Mouse (Mus musculus) ES-E14 (cell line): ENCODE measurements at regions not wholly inside any gene's neighbourhood (a gene's known extent, or its start where the extent isn't known, plus 50 kb on each side); places are given as distances from the start of the nearest gene placed in this dataset.

ENCODE experiments used
- HCFC1 ChIP-seq: IDR thresholded peaks from 2 replicates; pipeline ENCODE4 v1.6.1; 2012; ENCODE audit warnings: low read length, inconsistent platforms, borderline replicate concordance; ENCODE audit not compliant: insufficient read depth
- ZNF384 ChIP-seq: IDR thresholded peaks from 2 replicates; pipeline ENCODE4 v1.6.1; 2012; ENCODE audit warnings: low read depth, low read length, inconsistent platforms

DNA sequence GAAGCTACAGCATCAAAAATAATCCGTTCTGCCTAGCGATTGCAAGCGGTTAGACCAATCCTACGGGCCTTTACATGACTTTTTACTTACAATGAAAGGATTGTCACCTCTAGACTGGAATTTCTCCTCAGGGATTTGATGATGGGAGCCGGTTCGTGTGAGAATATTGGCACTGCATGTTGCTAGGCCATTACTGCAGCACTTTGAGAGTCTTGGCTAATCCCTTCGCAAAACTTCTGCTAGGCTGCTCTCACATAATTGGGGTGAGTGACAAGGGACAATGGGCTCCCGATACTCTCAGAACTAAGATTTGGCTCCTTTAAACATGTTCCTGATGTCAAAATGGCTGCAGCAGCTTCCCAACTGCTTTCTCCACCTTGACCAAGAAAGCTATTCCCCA, 118.4 kb upstream of the Cnot2 start:
- TF ChIP-seq ZNF384: no peak
- TF ChIP-seq HCFC1: no peak
